Mouse (Mus musculus) kidney, embryonic 16.5 days (tissue): ENCODE data around the gene Endov. TPM values are rescaled to one million over a fixed set of nuclear protein-coding genes. Genes with fewer than 3 reads are reported as not detected.

Source experiments
- ATAC-seq: fragments of 200-750 bp; cut with Nextera tagmentation; 2 replicates; pipeline ENCODE4 v1.8.0; 2017; ENCODE audit warnings: moderate TSS enrichment; ENCODE audit not compliant: low FRiP score, low TSS enrichment
- H3K27ac ChIP-seq: fragments of 300-500 bp; sonication (generic); 2 replicates; pipeline ENCODE4 v1.5.1; 2014; ENCODE audit warnings: low read length
- H3K27me3 ChIP-seq: fragments of 300-500 bp; sonication (generic); 2 replicates; pipeline ENCODE4 v1.6.1; 2014; ENCODE audit warnings: low read length, control low read depth, mixed read lengths; ENCODE audit not compliant: insufficient read depth
- H3K36me3 ChIP-seq: fragments of 300-500 bp; sonication (generic); 2 replicates; pipeline ENCODE4 v1.6.1; 2014; ENCODE audit warnings: low read length, control low read depth, mixed read lengths; ENCODE audit not compliant: insufficient read depth
- H3K4me1 ChIP-seq: fragments of 300-500 bp; sonication (generic); 2 replicates; pipeline ENCODE4 v1.6.1; 2014; ENCODE audit warnings: low read length, control low read depth, mixed read lengths; ENCODE audit not compliant: insufficient read depth
- H3K4me2 ChIP-seq: fragments of 300-500 bp; sonication (generic); replicated peaks from 2 replicates; pipeline ENCODE4 v1.6.1; 2014; ENCODE audit warnings: low read depth, low read length
- H3K4me3 ChIP-seq: fragments of 300-500 bp; sonication (generic); 2 replicates; pipeline ENCODE4 v1.5.1; 2014; ENCODE audit warnings: mild to moderate bottlenecking, low read length
- H3K9ac ChIP-seq: fragments of 300-500 bp; sonication (generic); replicated peaks from 2 replicates; pipeline ENCODE4 v1.6.1; 2014; ENCODE audit warnings: low read length
- H3K9me3 ChIP-seq: fragments of 300-500 bp; sonication (generic); 2 replicates; pipeline ENCODE4 v1.6.1; 2016; ENCODE audit warnings: low read length, control low read depth
- WGBS: fragments of 180-500 bp; shearing (Covaris S2); extraction: QIAGEN DNeasy Blood & Tissue Kit; methylation state at CpG from one replicate; pipeline ENCODE4 v1.1.7; 2014; 5-methylcytosine and 5-hydroxymethylcytosine counted together
- polyA plus RNA-seq: library from polyadenylated mRNA; unstranded; fragments of >200 nt; fragmentation: Nextera tagmentation; extraction: Ambion mirVana; gene quantifications from 2 replicates; pipeline ENCODE4 v1.2.1, GENCODE M21; 2015

Endov gene
- polyA plus RNA-seq, 1 experiment from 2014 or later: 18.0 TPM

DNA sequence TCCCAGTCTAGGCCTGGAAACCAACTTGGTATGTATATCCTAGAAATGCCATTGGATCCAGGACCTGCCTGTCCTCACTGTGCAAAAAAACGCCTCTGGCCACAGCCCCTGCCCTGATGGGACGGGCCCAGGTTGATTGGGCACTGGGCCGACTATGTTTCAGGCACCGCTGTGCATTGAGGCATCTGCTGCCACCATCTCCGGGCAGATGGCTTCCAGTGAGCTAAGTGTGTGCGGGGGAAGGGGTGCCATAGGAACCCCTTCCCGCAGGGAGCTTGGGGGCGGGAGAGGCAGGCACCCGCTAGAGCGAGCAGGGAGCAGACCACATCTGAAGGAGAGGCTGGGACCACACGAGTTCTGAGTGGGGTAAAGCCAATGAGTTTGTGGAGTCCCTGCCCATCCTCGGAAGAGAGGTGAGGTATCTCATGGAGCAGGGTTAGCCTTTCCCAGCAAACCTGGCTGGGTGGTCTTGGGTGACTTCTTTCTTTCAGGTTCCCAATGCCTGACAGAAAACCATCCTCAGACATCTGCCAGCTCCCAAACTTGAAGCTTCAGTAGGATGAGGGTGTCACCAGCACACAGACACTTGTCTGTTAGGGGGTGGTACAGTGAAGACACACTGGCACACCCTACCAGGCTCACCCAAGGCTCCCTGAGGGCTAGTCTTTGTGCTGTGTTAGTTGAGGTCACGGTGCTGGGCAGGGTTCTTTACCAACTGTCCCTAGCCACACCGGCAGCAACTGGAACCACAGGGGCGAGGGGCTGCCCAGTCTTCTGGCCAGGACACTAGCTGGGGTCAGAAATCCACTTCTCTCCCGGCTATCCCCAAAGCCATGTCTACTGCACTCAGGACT, 24.9 kb downstream of the Endov start:
- WGBS: 77% methylated on average over 16 of the region's 16 CpGs
- no peak overlapping the region for H3K4me3 ChIP-seq
- H3K9ac ChIP-seq: no peak overlapping the region
- H3K27ac ChIP-seq: no peak overlapping the region
- no peaks in the 10 kb centered on the region for H3K9me3 ChIP-seq
- H3K4me2 ChIP-seq: no peak overlapping the region
- peaks cover 8% of the 10 kb centered on the region for H3K4me1 ChIP-seq
- H3K27me3 ChIP-seq: peaks cover 7% of the 10 kb centered on the region; the same call in 1 of the 2 replicates
- H3K36me3 ChIP-seq: no peaks in the 10 kb centered on the region
- ATAC-seq: no peak

DNA sequence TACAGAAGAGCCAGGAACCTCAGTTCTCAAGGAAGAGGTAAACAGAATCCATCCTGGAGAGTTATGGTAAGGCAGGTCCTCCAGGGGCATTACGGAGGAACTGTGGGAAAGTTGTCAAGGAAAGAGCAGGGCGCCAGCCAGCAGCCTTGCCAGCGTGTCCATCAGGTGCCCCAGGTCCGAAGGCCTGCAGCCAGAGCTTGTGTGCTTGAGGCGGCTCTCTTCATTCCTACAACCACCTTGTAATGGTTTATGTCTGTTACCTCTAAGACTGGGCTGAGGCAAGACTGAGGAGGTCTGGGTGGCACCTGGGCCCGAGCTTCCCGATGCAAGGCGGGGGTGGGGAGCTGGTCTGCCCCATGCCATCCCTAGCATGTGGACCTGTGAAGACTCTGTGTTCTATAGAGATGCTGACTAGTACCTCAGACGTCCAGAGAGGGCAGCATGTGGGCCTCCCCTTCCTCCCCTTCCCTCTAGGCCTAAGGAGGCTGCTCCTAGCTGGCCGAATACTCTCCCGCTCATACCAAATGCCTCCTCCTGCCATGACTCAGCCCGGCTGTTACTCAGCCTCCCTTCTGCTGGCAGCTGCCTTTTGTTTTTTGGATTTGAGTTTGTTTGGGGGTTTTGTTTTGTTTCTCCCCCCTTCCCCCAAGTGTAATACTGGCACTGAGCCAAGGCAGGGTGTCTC, 25.7 kb downstream of the Endov start:
- Histone ChIP-seq H3K27me3 (peaks cover 7% of the 10 kb centered on the region; the same call in 1 of the 2 replicates), H3K4me3 (no peak overlapping the region), H3K4me1 (peaks cover 8% of the 10 kb centered on the region), H3K4me2 (no peak overlapping the region), H3K9ac (no peak overlapping the region), H3K9me3 (no peaks in the 10 kb centered on the region; the same call in 1 of the 2 replicates), H3K36me3 (no peaks in the 10 kb centered on the region), H3K27ac (no peak overlapping the region)
- peak; percentile 43; the same call in 1 of the 2 replicates for ATAC-seq
- WGBS: 62% methylated on average over 12 of the region's 12 CpGs

DNA sequence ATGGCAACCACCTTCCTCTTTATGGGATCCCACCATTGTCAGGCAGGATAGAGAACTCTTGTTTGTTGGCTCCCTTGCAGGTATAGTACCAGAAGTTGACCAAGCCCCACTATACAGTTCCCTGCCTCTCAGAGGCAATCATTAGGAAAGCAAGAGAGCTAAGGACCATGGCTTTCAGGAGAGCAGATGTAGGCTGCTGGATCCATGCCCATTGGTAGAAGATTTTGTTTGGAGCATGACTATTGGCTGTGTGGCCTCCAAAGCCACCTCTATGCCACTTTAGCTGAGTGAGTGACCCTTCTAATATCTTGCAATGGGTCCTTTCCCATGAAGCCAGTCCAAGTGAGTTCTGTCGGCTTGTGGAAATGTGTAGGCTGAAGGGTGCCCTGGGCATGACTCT, 28.2 kb downstream of the Endov start:
- H3K4me1 ChIP-seq: peaks cover 8% of the 10 kb centered on the region
- H3K27me3 ChIP-seq: peaks cover 7% of the 10 kb centered on the region; the same call in 1 of the 2 replicates
- H3K9ac ChIP-seq: no peak overlapping the region
- no peaks in the 10 kb centered on the region for H3K36me3 ChIP-seq
- no peak for ATAC-seq
- H3K9me3 ChIP-seq: no peaks in the 10 kb centered on the region; the same call in 1 of the 2 replicates
- H3K4me2 ChIP-seq: no peak overlapping the region
- no peak overlapping the region for H3K27ac ChIP-seq
- no peak overlapping the region for H3K4me3 ChIP-seq
- 89% methylated on average over 1 of the region's 1 CpGs for WGBS

DNA sequence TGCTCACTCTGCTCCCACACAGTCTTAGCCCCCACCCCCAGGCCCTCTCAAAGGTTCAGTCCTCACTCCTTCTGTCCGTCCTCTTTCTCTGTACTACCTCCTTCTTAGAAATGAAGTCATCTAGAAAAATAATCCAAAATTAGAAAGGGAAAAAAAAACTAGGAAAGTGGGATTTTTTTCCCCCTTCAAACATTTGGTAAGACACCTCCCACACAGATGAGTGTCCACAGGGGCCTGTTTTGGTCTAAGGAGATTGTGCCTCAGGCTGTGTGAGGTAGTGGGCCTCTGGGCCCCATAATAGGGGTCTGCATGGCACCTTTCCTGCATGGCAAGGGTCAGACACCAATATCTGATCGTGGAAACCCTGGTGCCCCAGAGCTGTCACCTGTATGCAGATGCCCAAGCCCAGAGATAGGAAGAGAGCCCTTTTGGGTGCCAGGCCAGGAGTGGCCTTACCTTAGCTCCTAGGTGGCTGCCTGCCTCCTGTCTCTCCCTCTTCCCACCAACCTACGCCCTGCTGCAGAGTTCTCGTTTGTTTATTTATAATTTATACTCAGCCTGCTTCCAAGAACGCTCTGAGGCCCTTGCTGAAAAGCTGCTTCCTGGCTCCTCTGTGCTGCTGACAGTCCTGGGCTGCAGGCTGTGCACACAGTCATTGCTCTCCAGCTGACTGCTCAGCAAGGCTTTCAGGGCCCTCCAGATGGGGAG, 29.0 kb downstream of the Endov start:
- Histone ChIP-seq H3K9me3 (no peaks in the 10 kb centered on the region; the same call in 1 of the 2 replicates), H3K27ac (no peak overlapping the region), H3K4me2 (no peak overlapping the region), H3K27me3 (peaks cover 7% of the 10 kb centered on the region; the same call in 1 of the 2 replicates), H3K9ac (no peak overlapping the region), H3K36me3 (no peaks in the 10 kb centered on the region), H3K4me1 (peaks cover 4% of the 10 kb centered on the region; the same call in 1 of the 2 replicates), H3K4me3 (no peak overlapping the region)
- 57% methylated on average over 5 of the region's 5 CpGs for WGBS
- no peak for ATAC-seq

DNA sequence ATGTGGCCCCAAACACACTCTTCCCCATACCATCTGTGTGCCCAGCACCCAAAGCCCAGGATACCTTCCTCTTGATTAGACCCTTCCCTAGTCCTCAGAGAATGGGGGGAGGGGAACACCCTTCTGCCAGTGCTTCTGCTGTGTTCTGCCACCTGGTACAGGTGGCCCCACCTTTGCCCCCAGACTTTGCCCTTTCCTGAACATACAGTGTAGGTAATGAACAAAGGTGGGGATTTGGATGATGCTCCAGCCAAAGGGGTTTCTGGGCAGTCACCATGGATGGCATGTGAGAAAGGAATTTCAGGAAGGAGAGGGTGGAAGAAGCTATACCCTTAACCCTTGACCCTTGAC, 29.5 kb downstream of the Endov start:
- Histone ChIP-seq H3K27ac (no peak overlapping the region), H3K4me3 (no peak overlapping the region), H3K27me3 (peaks cover 3% of the 10 kb centered on the region; the same call in 1 of the 2 replicates), H3K36me3 (no peaks in the 10 kb centered on the region), H3K9ac (no peak overlapping the region), H3K4me2 (no peak overlapping the region), H3K4me1 (no peaks in the 10 kb centered on the region), H3K9me3 (no peaks in the 10 kb centered on the region; the same call in 1 of the 2 replicates)
- no peak for ATAC-seq

DNA sequence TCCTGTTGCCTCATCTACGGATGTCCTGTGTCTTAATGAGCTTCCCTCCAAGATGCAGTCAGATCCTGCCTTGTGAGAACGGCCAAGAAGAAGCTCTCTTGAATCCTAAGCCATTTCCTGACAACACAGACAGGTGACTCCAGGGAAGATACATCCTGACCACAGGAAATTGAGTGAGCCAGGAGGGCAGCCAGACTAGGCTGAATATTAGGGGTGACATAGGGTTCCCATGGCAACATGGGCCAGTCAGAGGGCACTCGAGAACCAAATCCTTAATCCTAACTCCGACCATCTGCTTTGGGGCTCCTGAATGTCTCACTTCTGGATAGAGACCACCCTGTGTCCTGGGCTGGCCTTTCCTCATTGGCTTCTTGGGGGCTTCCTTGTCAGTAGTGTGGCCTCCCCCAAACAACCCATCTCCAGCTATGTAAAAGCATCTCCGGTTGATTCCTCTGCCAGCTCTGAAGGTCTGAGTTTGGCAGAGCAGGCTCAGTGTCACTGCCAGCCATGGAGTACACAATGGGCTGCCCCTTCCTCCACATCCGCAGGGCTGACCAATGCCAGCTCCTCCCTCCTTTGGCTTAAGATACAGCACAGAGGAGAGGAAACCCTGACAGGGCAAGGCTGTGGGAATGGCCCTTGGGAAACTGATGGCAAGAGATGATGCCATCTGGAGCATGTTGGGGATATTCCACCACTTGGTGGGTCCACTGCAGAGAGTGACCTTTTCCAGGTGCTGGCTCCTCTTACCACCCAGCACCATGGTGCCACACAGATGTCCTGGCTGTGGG, 31.0 kb downstream of the Endov start:
- H3K4me2 ChIP-seq: no peak overlapping the region
- H3K27ac ChIP-seq: no peak overlapping the region
- no peak for ATAC-seq
- H3K4me3 ChIP-seq: no peak overlapping the region
- no peaks in the 10 kb centered on the region; the same call in 1 of the 2 replicates for H3K9me3 ChIP-seq
- no peaks in the 10 kb centered on the region for H3K4me1 ChIP-seq
- no peaks in the 10 kb centered on the region for H3K36me3 ChIP-seq
- no peak overlapping the region for H3K9ac ChIP-seq
- 89% methylated on average over 6 of the region's 6 CpGs for WGBS
- no peaks in the 10 kb centered on the region for H3K27me3 ChIP-seq

DNA sequence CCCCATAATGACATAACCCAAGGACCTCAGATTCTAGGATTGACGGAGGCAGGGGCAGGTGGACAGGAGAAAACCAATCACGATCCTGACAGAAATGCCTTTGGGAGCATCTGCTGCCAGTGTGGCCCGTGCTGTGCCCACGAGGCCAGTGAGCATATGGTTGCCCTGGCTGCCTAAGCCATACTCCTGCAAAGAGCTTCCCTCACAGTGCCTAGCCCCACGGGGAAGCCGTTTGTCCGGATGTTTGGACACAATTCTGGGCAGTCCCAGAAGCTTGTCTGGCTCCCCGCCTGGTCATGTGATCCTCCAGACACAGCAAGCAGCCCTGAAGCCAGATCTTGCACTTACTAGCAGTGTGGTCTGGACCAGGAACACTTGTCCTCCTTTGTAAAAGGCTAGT, 31.6 kb downstream of the Endov start:
- Histone ChIP-seq H3K4me2 (no peak overlapping the region), H3K4me3 (no peak overlapping the region), H3K4me1 (no peaks in the 10 kb centered on the region), H3K27me3 (no peaks in the 10 kb centered on the region), H3K27ac (no peak overlapping the region), H3K9ac (no peak overlapping the region), H3K9me3 (no peaks in the 10 kb centered on the region; the same call in 1 of the 2 replicates), H3K36me3 (no peaks in the 10 kb centered on the region)
- 78% methylated on average over 8 of the region's 8 CpGs for WGBS
- ATAC-seq: no peak

DNA sequence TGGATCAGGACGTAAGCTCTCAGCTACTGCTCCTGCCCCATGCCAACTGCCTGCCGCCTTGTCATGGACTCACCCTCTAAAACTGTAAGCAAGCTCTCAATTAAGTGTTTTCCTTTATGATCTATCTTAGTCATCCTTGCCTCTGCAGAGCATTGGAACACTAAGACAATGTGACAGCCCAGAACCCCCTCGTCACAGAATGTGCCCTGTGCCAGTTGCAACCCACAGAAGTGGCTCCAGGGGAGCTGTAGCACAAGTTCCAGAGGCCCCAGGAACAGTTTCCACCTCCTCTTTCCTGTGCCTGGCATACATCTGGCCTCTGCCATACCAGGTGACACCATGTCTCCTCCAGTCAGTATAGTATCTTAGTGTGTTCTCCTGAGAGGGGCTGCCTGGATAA, 32.2 kb downstream of the Endov start:
- no peaks in the 10 kb centered on the region for H3K27me3 ChIP-seq
- 89% methylated on average over 3 of the region's 3 CpGs for WGBS
- no peaks in the 10 kb centered on the region for H3K36me3 ChIP-seq
- H3K9me3 ChIP-seq: no peaks in the 10 kb centered on the region; the same call in 1 of the 2 replicates
- H3K27ac ChIP-seq: no peak overlapping the region
- no peak for ATAC-seq
- H3K9ac ChIP-seq: no peak overlapping the region
- H3K4me1 ChIP-seq: no peaks in the 10 kb centered on the region
- no peak overlapping the region for H3K4me2 ChIP-seq
- H3K4me3 ChIP-seq: no peak overlapping the region

DNA sequence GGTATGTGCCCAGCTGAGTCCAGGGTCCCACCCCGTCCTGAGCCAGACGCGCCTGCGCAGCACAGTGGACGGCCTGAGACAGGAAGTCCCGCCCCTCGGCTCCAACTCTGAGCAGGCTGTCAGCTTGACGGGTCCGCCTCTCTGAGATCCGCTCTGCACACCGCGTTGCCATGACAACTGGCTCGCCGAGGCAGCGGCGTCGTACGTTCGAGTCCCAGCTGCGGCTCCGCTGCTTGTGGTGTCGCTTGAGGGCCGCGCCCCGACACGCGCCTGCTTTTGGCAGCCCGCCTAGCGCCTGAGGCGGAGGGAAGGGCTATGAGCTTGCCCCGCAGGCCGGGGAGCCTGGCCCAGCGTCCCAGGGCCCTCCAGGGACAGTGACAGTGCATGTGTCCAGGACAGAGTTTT, 33.4 kb downstream of the Endov start:
- no peaks in the 10 kb centered on the region for H3K27me3 ChIP-seq
- H3K4me2 ChIP-seq: peak overlapping the region; percentile 63
- peak overlapping the region; percentile 66 for H3K9ac ChIP-seq
- H3K27ac ChIP-seq: no peak overlapping the region
- H3K4me3 ChIP-seq: peak overlapping the region; percentile 52
- 3% methylated on average over 33 of the region's 33 CpGs for WGBS
- no peaks in the 10 kb centered on the region for H3K36me3 ChIP-seq
- no peaks in the 10 kb centered on the region; the same call in 1 of the 2 replicates for H3K9me3 ChIP-seq
- no peaks in the 10 kb centered on the region for H3K4me1 ChIP-seq
- peak; percentile 98 for ATAC-seq
